ENCODE assay signal across 19 mouse cellular contexts in genomic region chr3:129198627-129198903, GRCm38 (mm10). TPM values are rescaled to one million over a fixed set of nuclear protein-coding genes. Genes with fewer than 3 reads are reported as not detected.
DNase-seq lines count a peak whose midpoint lies in the region; ATAC-seq lines count a peak whose summit lies in the region.
"Had no signal": no experiment of that assay in that cellular context is flagged by ENCODE, and none has a peak within 500 bp of the region (broad histone marks: within the 10 kb centered on the region; RNA-seq: fewer than 3 reads in every experiment).

No protein-coding gene starts in this region.

- WGBS in hindbrain, embryonic 10.5 days: under 1% methylated on average over 11 of the region's 11 CpGs
- WGBS in hindbrain, embryonic 12.5 days: 2% methylated on average over 11 of the region's 11 CpGs
- 2% methylated on average over 11 of the region's 11 CpGs for WGBS in embryonic facial prominence, embryonic 13.5 days
- WGBS in midbrain, embryonic 14.5 days: 1% methylated on average over 11 of the region's 11 CpGs

- peaks cover 98% of the 10 kb centered on the region for H3K27me3 ChIP-seq in hindbrain, embryonic 10.5 days (ENCODE audit: insufficient read depth, poor library complexity, severe bottlenecking)
- peaks cover 84% of the 10 kb centered on the region for H3K27me3 ChIP-seq in hindbrain, embryonic 12.5 days
- H3K27me3 ChIP-seq in embryonic facial prominence, embryonic 13.5 days: peaks cover 91% of the 10 kb centered on the region
- peaks cover 80% of the 10 kb centered on the region for H3K27me3 ChIP-seq in midbrain, embryonic 14.5 days (ENCODE audit: control insufficient read depth, insufficient read depth, low read length)
- H3K27me3 ChIP-seq: Patski had no signal

- H3K4me1 ChIP-seq in hindbrain, embryonic 10.5 days (replicated peaks): peaks cover 41% of the 10 kb centered on the region
- peaks cover 12% of the 10 kb centered on the region for H3K4me1 ChIP-seq in hindbrain, embryonic 12.5 days
- peaks cover 31% of the 10 kb centered on the region for H3K4me1 ChIP-seq in embryonic facial prominence, embryonic 13.5 days
- H3K4me1 ChIP-seq in midbrain, embryonic 14.5 days (ENCODE audit: control insufficient read depth, insufficient read depth, low read length): peaks cover 9% of the 10 kb centered on the region; the same call in 1 of the 2 replicates

- no peak for ATAC-seq in hindbrain, embryonic 12.5 days (ENCODE audit: low FRiP score)
- ATAC-seq in embryonic facial prominence, embryonic 13.5 days (ENCODE audit: insufficient number of reproducible peaks, insufficient read depth, low FRiP score, low TSS enrichment, low read depth): no peak
- no peak for ATAC-seq in midbrain, embryonic 14.5 days (ENCODE audit: low FRiP score, low TSS enrichment)

- H3K9me3 ChIP-seq in hindbrain, embryonic 10.5 days: no peaks in the 10 kb centered on the region
- H3K9me3 ChIP-seq in hindbrain, embryonic 12.5 days (replicated peaks): no peaks in the 10 kb centered on the region
- no peaks in the 10 kb centered on the region for H3K9me3 ChIP-seq in embryonic facial prominence, embryonic 13.5 days
- no peaks in the 10 kb centered on the region for H3K9me3 ChIP-seq in midbrain, embryonic 14.5 days (ENCODE audit: control insufficient read depth, low read length)

- H3K36me3 ChIP-seq in hindbrain, embryonic 10.5 days: no peaks in the 10 kb centered on the region
- no peaks in the 10 kb centered on the region for H3K36me3 ChIP-seq in hindbrain, embryonic 12.5 days
- H3K36me3 ChIP-seq in embryonic facial prominence, embryonic 13.5 days: no peaks in the 10 kb centered on the region
- no peaks in the 10 kb centered on the region for H3K36me3 ChIP-seq in midbrain, embryonic 14.5 days (ENCODE audit: control insufficient read depth, insufficient read depth, low read length)

- H3K4me2 ChIP-seq in hindbrain, embryonic 12.5 days (replicated peaks): no peak overlapping the region
- 0 out of 2 replicates have a peak overlapping the region, but pooled peaks have one; percentile 16 for H3K4me2 ChIP-seq in embryonic facial prominence, embryonic 13.5 days
- peak overlapping the region; percentile 11; the same call in 1 of the 2 replicates for H3K4me2 ChIP-seq in midbrain, embryonic 14.5 days (ENCODE audit: low read length)

- no peak overlapping the region for H3K9ac ChIP-seq in hindbrain, embryonic 12.5 days
- no peak overlapping the region for H3K9ac ChIP-seq in embryonic facial prominence, embryonic 13.5 days
- no peak overlapping the region for H3K9ac ChIP-seq in midbrain, embryonic 14.5 days (replicated peaks; ENCODE audit: low read length)

- DNase-seq in hindbrain, embryonic 10.5 days (ENCODE audit: low spot score): peak; percentile 33
- DNase-seq in ZHBTc4 (ENCODE audit: low read depth, low spot score): peak; percentile 20
- no peak for DNase-seq in midbrain, embryonic 14.5 days
- DNase-seq in ovary, adult 18-20 months (ENCODE audit: low spot score): no peak
- no peak for DNase-seq in gastrocnemius, adult 8-10 months (ENCODE audit: low spot score in 2 of 2)
- DNase-seq: cerebellum, adult 9-11 months; gastrocnemius, postnatal 25 days; heart, postnatal 14 days; kidney, adult 9 months; kidney, postnatal 4 days; lung, adult 2 months; spleen, adult 18-20 months; thymus, adult 18-20 months had no signal

- no peak overlapping the region for H3K27ac ChIP-seq in hindbrain, embryonic 10.5 days
- no peak overlapping the region for H3K27ac ChIP-seq in hindbrain, embryonic 12.5 days
- no peak overlapping the region for H3K27ac ChIP-seq in embryonic facial prominence, embryonic 13.5 days
- H3K27ac ChIP-seq in midbrain, embryonic 14.5 days (replicated peaks; ENCODE audit: low read depth, low read length): no peak overlapping the region
- H3K27ac ChIP-seq: macrophage had no signal

- H3K4me3 ChIP-seq in hindbrain, embryonic 10.5 days: no peak overlapping the region
- no peak overlapping the region for H3K4me3 ChIP-seq in hindbrain, embryonic 12.5 days
- H3K4me3 ChIP-seq in embryonic facial prominence, embryonic 13.5 days: 0 out of 2 replicates have a peak overlapping the region, but pooled peaks have one; percentile 7
- no peak overlapping the region for H3K4me3 ChIP-seq in midbrain, embryonic 14.5 days (replicated peaks; ENCODE audit: low read depth, low read length)

RNA-seq across cellular contexts. Expression of gene Pitx2, which starts 1.1 kb away (rescaled TPM):
- 7.1 and 21.1 TPM in 2 replicates for polyA plus RNA-seq in hindbrain, embryonic 10.5 days (2016; fragmentation: Nextera tagmentation; extraction: Ambion mirVana)
- polyA plus RNA-seq in hindbrain, embryonic 12.5 days (2016; fragmentation: Nextera tagmentation; extraction: Ambion mirVana): 6.5 and 8.3 TPM in 2 replicates
- polyA plus RNA-seq in embryonic facial prominence, embryonic 13.5 days (2015; fragmentation: Nextera tagmentation; extraction: Ambion mirVana): 62.5 and 65.6 TPM in 2 replicates
- 27.0 and 27.5 TPM in 2 replicates for polyA plus RNA-seq in midbrain, embryonic 14.5 days (2014; fragmentation: Nextera tagmentation; extraction: Ambion mirVana)
- 1 to 10 TPM; 4.0 to 6.1 (median 5.5) TPM for total RNA-seq in gastrocnemius, adult 8-10 months (2022)
- total RNA-seq: layer of hippocampus, postnatal 10 days; left cerebral cortex, postnatal 14 days had no signal
- polyA plus RNA-seq: macrophage had no signal

Comparison
In these comparisons a context has a peak if more than half of its experiments do, and no peak if none do; other contexts are left out.
1. DNase-seq: peak in hindbrain, embryonic 10.5 days (single experiment) and ZHBTc4 (single experiment); none in midbrain, embryonic 14.5 days (single experiment), ovary, adult 18-20 months (single experiment) and gastrocnemius, adult 8-10 months (0 of 2).